Mouse (Mus musculus) kidney, adult 18-20 months (tissue): ENCODE results near the gene Cybrd1.

Source experiments
- DNase-seq: peaks from one replicate; pipeline ENCODE4 v3.0.0; 2021

The Cybrd1 gene

DNA sequence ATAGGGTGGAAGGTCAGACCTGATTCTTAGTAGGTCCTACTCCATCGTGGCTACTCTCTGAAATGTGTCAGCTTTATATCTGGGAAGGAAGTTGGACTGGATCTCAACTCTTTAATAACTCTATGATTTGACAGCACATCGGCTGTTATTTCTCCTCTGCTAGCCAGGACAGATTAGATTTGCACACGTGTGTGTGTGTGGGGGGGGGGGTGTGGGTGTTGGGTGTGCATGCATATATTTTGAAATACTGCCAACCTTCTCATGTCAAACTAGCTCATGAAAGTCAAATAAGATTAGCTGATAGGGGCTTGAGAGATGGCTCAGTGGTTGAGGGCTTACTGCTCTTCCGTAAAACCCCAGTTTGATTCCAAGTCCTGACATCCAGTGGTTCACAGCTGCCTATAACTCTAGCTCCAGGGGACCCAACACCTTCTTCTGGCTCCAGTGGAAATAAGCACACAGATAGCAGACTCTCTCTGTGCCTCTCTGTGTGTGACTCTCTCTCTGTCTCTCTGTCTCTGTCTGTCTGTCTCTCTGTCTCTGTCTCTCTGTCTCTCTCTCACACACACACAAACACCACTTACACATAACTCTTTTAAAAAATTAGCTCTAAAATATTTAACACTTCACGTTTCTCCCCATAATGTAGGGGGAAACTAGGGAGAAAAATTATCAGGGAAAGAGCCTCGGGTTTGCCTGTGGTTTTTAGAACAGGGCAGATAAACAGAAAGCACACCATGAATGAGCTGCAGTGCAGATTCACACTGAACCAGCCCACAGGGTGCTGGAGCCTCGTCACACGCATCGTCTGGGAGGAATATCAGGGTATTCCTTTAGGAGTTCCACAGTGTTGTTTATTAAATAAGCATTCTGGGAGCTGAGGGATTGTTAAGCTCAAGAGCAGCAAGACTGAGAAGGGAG is 58.9 kb downstream of the Cybrd1 start:
- no peak for DNase-seq

- DNase-seq: no peak
Observed at GRCm38 (mm10) chr2:71177250-71177615, 59.5 kb downstream of the Cybrd1 start.

- no peak for DNase-seq
Observed at GRCm38 (mm10) chr2:71177760-71178159, 60.0 kb downstream of the Cybrd1 start.

- DNase-seq: no peak
Observed at GRCm38 (mm10) chr2:71179716-71180115, 62.0 kb downstream of the Cybrd1 start.

GRCm38 (mm10) chr2:71180566-71181217 is 63.0 kb downstream of the Cybrd1 start:
- DNase-seq: no peak

- no peak for DNase-seq
Observed at GRCm38 (mm10) chr2:71187950-71188349, 70.2 kb downstream of the Cybrd1 start.

DNA sequence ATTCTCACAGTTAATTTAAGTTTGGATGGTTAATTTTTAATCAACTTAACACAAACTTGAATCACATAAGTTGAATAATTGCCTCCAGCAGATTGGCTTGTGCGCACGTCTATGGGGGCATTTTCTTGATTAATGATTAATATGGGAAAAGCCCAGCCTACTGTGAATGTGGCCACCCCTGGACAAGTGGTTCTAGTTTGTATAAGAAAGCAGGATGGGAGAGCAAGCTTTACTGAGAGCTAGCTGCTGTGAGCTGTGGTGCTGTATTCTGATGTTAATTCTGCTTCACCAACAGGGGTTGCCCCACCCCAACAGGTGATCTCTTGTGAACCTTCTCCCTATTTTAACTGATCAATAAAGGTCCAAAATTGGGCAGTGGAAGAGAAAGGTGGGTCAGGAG is 71.1 kb downstream of the Cybrd1 start:
- peak; percentile 55 for DNase-seq

- DNase-seq: no peak
Observed at GRCm38 (mm10) chr2:71191391-71192194, 73.9 kb downstream of the Cybrd1 start.

DNA sequence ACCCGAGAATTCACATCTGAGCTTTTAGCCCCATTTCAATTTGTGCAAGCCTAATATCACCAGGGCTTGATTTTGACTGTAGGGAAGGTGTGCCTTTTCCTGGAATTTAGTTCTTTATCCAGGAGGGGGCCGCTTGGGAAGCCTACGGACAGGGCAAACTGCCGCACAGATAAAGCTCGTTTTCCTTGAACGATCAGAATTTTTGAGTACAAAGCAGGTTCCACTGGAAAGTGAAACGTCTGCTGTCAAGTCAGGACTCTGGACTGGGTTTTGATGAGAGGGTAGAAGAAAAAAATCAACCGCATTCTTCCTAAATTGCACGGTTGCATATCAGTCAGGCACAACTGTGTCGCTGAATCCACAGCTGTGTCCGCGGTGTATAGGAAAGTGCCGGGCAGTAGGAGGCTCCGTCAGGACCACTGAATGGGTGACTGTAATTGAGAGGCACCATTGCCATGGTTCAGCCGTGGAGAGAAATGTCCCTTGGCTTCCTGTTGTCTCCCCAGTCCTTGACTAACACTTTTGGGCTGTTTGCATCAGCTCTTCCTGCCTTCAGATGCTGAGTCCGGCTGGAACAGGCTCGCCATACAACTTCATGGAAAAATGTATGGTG is 74.6 kb downstream of the Cybrd1 start:
- peak; percentile 18 for DNase-seq
